Mouse (Mus musculus) left cerebral cortex, postnatal 4 days (tissue): ENCODE measurements around the gene Fam122c. TPM values are rescaled to one million over a fixed set of nuclear protein-coding genes. Genes with fewer than 3 reads are reported as not detected.
A peak's percentile ranks its signal among the peaks of the same experiment; 100 is the strongest.

Experiments
- DNase-seq: peaks from one replicate; pipeline ENCODE4 v3.0.0-alpha.2; 2022
- intact Hi-C: fragments of 180-260 bp; cut with DNase I; formaldehyde crosslinking; loops from one replicate; pipeline ENCODE4 v1.15.1; 2025
- total RNA-seq, 2 experiments: library from RNA; stranded (reverse); gene quantifications; 2 replicates each; pipeline ENCODE4 v1.2.3; 2021

Gene Fam122c
- total RNA-seq, 2 experiments from 2014 or later: not detected

GRCm38 (mm10) chrX:53369534-53370365, 96.5 kb downstream of the Fam122c start:
- intact Hi-C loops: no loop called here
- peak; percentile 9 for DNase-seq

- intact Hi-C loops: no loop called here
- peak; percentile 88 for DNase-seq
These were observed 97.1 kb downstream of the Fam122c start, which contains the start of gene Mospd1 for GRCm38 (mm10) chrX:53370366-53370740. Mospd1 (minus strand) TSS chrX:53370502.

Other genes starting within 250 kb of the Fam122c start
- not detected for gene Plac1, start 33.3 kb upstream of the Fam122c start, total RNA-seq
- 1 to 10 TPM; 2.1 to 3.7 TPM for gene Fam122b, start 3.6 kb upstream of the Fam122c start, total RNA-seq
- gene Mospd1, start 97.1 kb downstream of the Fam122c start, total RNA-seq: 10 to 100 TPM; 17.6 to 20.9 TPM
- gene Etd, start 161.5 kb downstream of the Fam122c start, total RNA-seq: not detected